In genomic region chr2:52844936-52845752, GRCm38 (mm10) we compare ENCODE assay signal across 14 mouse cellular contexts.
"Had no signal": no experiment of that assay in that cellular context is flagged by ENCODE, and none has a peak within 500 bp of the region (broad histone marks: within the 10 kb centered on the region; RNA-seq: fewer than 3 reads in every experiment).

No protein-coding gene starts in this region.

- DNase-seq: kidney, adult 11 months; kidney, adult 9 months; kidney, postnatal 36 days; liver; lung, postnatal 14 days; midbrain, embryonic 14.5 days; right cerebral cortex, adult 18-20 months; right cerebral cortex, postnatal 25 days; thymus, postnatal 36 days had no signal

- H3K36me3 ChIP-seq: lung, embryonic 15.5 days; midbrain, embryonic 10.5 days; neural tube, embryonic 15.5 days had no signal

- H3K4me1 ChIP-seq: midbrain, embryonic 10.5 days; neural tube, embryonic 15.5 days had no signal

- H3K4me2 ChIP-seq: lung, embryonic 15.5 days; neural tube, embryonic 15.5 days had no signal

- H3K4me3 ChIP-seq: lung, embryonic 15.5 days; midbrain, embryonic 10.5 days; myocyte; neural tube, embryonic 15.5 days had no signal

- H3K9ac ChIP-seq: lung, embryonic 15.5 days; neural tube, embryonic 15.5 days had no signal

- H3K27ac ChIP-seq: kidney, postnatal 0 days; lung, embryonic 15.5 days; midbrain, embryonic 10.5 days; neural tube, embryonic 15.5 days had no signal

- H3K9me3 ChIP-seq: lung, embryonic 15.5 days; midbrain, embryonic 10.5 days; neural tube, embryonic 15.5 days had no signal

- H3K27me3 ChIP-seq: lung, embryonic 15.5 days; neural tube, embryonic 15.5 days had no signal
